Mouse (Mus musculus) liver, embryonic 14.5 days (tissue): ENCODE results near the gene Tmed8. TPM values are rescaled to one million over a fixed set of nuclear protein-coding genes. Genes with fewer than 3 reads are reported as not detected.

Experiments used
- ATAC-seq: fragments of 200-750 bp; cut with Nextera tagmentation; 2 replicates; pipeline ENCODE4 v1.8.0; 2017; ENCODE audit warnings: moderate number of reproducible peaks, mild to moderate bottlenecking, moderate library complexity; ENCODE audit not compliant: insufficient read depth
- DNase-seq, 3 experiments: peaks; one replicate each; pipeline ENCODE4 v3.0.0-alpha.2; 2012 to 2013; ENCODE audit warnings: low read depth in 3 of 3, low spot score in 3 of 3
- H3K27ac ChIP-seq: fragments of 300-500 bp; sonication (generic); 2 replicates; pipeline ENCODE4 v1.5.1; 2014; ENCODE audit warnings: moderate library complexity, mild to moderate bottlenecking, control low read depth, inconsistent platforms
- H3K27me3 ChIP-seq: fragments of 300-500 bp; sonication (generic); 2 replicates; pipeline ENCODE4 v1.6.1; 2014; ENCODE audit warnings: mild to moderate bottlenecking, low read length, moderate library complexity; ENCODE audit not compliant: control insufficient read depth, insufficient read depth
- H3K36me3 ChIP-seq: fragments of 300-500 bp; sonication (generic); replicated peaks from 2 replicates; pipeline ENCODE4 v1.6.1; 2014; ENCODE audit warnings: low read depth; ENCODE audit not compliant: control insufficient read depth, insufficient read depth
- H3K4me1 ChIP-seq, 2 experiments: fragments of 200-500 bp in 1 of 2; fragments of 300-500 bp in 1 of 2; sonication (generic) in 1 of 2; replicated peaks; 2 replicates each; pipeline ENCODE4 v1.6.1; 2012 to 2014; ENCODE audit warnings: antibody characterized with exemption in 1 of 2, inconsistent platforms in 1 of 2, low read length in 1 of 2; ENCODE audit not compliant: control insufficient read depth in 2 of 2, insufficient read depth in 2 of 2
- H3K4me2 ChIP-seq: fragments of 300-500 bp; sonication (generic); 2 replicates; pipeline ENCODE4 v1.6.1; 2014; ENCODE audit warnings: low read depth, mild to moderate bottlenecking, control low read depth, moderate library complexity
- H3K4me3 ChIP-seq, 2 experiments: fragments of 200-500 bp in 1 of 2; fragments of 300-500 bp in 1 of 2; sonication (generic) in 1 of 2; 2 replicates each; pipeline ENCODE4 v1.5.1; 2012 to 2014; ENCODE audit warnings: low read depth in 2 of 2, low read length in 2 of 2, mild to moderate bottlenecking in 2 of 2, control low read depth in 1 of 2, inconsistent platforms in 1 of 2, moderate library complexity in 1 of 2; ENCODE audit not compliant: insufficient read depth in 1 of 2
- H3K9ac ChIP-seq: fragments of 300-500 bp; sonication (generic); replicated peaks from 2 replicates; pipeline ENCODE4 v1.6.1; 2014; ENCODE audit warnings: mild to moderate bottlenecking, control low read depth, moderate library complexity
- H3K9me3 ChIP-seq: fragments of 300-500 bp; sonication (generic); 2 replicates; pipeline ENCODE4 v1.6.1; 2016; ENCODE audit warnings: low read length, mixed read lengths; ENCODE audit not compliant: control insufficient read depth
- CTCF ChIP-seq: IDR thresholded peaks from 2 replicates; pipeline ENCODE4 v1.5.1; 2016; ENCODE audit warnings: antibody characterized with exemption, low read depth, control low read depth
- EP300 ChIP-seq: IDR thresholded peaks from 2 replicates; pipeline ENCODE4 v1.6.1; 2016; ENCODE audit warnings: antibody characterized with exemption, low read depth
- WGBS: fragments of 180-500 bp; shearing (Covaris S2); extraction: QIAGEN DNeasy Blood & Tissue Kit; methylation state at CpG from one replicate; pipeline ENCODE4 v1.1.7; 2014; ENCODE audit not compliant: insufficient replicate concordance; 5-methylcytosine and 5-hydroxymethylcytosine counted together
- polyA plus RNA-seq, 2 experiments: library from polyadenylated mRNA; depleted of rRNA in 1 of 2; stranded (reverse) in 1 of 2; unstranded in 1 of 2; fragments of >200 nt; fragmentation: Nextera tagmentation in 1 of 2; extraction: Ambion mirVana in 1 of 2; gene quantifications; 2 replicates each; pipeline versions ENCODE4 v1.2.1 to v1.2.3; 2012 to 2014

Gene Tmed8
- polyA plus RNA-seq, 2 experiments: 0.50 to 0.80 TPM

DNA sequence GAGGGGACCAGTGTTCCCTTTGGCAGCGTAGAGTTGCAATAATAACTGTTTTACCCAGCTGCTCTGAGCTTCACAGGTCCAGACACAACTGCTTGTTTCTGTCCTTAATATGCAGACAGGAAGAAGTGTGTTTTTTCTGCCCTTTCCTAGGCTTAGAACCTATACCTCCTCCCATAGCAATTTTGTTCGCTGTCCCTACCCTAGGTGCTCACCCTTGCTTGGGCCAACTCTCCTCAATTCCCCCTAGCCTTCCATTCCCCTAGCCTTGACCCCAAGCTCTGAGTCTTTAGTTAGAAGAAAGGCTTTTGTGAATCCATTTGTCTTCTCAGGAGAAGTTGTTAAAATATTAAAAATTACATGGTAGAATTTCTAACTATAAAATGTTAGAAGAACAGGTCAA lies 61.5 kb downstream of the Tmed8 start:
- DNase-seq (no peak), ATAC-seq (no peak)
- no peak overlapping the region for H3K27ac ChIP-seq
- H3K27me3 ChIP-seq: no peaks in the 10 kb centered on the region
- H3K36me3 ChIP-seq: no peaks in the 10 kb centered on the region
- no peak overlapping the region for H3K4me3 ChIP-seq
- H3K9ac ChIP-seq: no peak overlapping the region
- H3K4me2 ChIP-seq: no peak overlapping the region
- TF ChIP-seq CTCF (no peak), EP300 (no peak)
- H3K4me1 ChIP-seq: 0 out of 4 replicates have a peak, but pooled peaks cover 0 to 1% of the 10 kb centered on the region in 2 experiments
- 73% methylated on average over 1 of the region's 2 CpGs for WGBS
- H3K9me3 ChIP-seq: no peaks in the 10 kb centered on the region

DNA sequence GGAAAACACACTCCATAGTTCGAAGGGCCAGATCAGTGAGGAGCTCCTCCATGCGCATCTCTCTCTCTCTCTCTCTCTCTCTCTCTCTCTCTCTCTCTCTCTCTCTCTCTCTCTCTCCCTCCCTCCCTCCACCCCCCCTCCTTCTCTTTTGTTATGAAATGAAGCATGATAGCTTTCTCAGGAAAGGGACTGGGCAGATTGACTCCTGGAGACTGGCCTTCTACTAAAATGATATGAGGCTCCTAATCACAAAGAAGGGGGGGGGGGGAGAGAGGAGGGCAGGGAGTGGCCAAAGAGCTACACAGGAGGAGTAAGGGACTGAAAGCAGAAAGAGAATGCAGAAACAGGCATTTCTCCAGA lies 61.9 kb downstream of the Tmed8 start:
- Histone ChIP-seq H3K9ac (no peak overlapping the region), H3K36me3 (no peaks in the 10 kb centered on the region), H3K9me3 (no peaks in the 10 kb centered on the region), H3K27me3 (no peaks in the 10 kb centered on the region), H3K27ac (no peak overlapping the region), H3K4me2 (no peak overlapping the region), H3K4me1 (0 out of 4 replicates have a peak, but pooled peaks cover 0 to 1% of the 10 kb centered on the region in 2 experiments), H3K4me3 (no peak overlapping the region)
- WGBS: 80% methylated on average over 2 of the region's 2 CpGs
- DNase-seq (no peak), ATAC-seq (no peak)
- no peak for TF ChIP-seq CTCF
- TF ChIP-seq EP300: no peak

DNA sequence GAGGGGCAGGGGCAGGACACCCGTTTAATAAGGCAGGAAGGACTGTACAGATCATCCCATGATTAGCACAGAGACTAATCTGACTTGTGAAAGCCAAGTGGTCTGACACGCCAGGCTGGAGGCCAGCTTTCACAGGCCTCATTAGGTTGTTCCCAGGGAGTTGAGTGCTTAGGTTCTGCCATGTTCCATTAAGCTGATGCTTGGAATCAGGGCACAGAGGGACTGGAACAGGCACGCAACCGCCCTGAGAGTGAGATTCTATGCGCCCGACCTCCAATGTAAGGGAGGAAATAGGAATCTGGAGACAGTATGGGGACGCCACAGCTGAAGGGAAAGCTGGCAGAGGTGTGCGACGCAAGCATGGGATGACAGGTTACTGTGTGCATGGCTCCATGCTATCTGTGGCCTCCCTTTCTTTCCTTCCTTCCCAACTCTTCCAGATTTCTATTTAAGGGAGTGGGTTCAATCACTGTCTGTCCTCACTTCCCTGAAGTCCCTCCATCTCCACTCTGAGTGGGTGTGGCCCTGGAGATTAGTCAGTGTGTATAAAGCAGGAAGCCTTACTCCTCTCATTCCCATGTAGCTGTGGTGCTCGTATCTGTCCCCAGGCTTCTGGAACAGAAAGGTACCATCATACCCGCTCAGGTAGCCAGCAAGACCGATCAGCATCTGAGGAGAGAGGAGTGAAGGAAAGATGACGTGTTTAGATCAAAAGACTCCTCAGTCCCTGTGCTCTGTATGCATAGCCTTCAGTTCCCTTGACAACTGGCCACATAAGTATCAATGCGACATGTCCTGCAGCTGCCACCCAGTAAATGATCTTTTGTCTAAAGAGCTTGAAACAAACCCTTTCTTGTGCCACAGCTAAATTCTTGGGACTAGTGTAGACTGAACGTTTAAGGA lies 62.6 kb downstream of the Tmed8 start:
- 0 out of 4 replicates have a peak, but pooled peaks cover 0 to 1% of the 10 kb centered on the region in 2 experiments for H3K4me1 ChIP-seq
- H3K27me3 ChIP-seq: no peaks in the 10 kb centered on the region
- H3K9ac ChIP-seq: no peak overlapping the region
- H3K4me2 ChIP-seq: no peak overlapping the region
- no peak for TF ChIP-seq EP300
- TF ChIP-seq CTCF: no peak
- DNase-seq (no peak), ATAC-seq (no peak)
- H3K27ac ChIP-seq: no peak overlapping the region
- H3K4me3 ChIP-seq: no peak overlapping the region
- H3K36me3 ChIP-seq: no peaks in the 10 kb centered on the region
- H3K9me3 ChIP-seq: no peaks in the 10 kb centered on the region
- 71% methylated on average over 15 of the region's 15 CpGs for WGBS

DNA sequence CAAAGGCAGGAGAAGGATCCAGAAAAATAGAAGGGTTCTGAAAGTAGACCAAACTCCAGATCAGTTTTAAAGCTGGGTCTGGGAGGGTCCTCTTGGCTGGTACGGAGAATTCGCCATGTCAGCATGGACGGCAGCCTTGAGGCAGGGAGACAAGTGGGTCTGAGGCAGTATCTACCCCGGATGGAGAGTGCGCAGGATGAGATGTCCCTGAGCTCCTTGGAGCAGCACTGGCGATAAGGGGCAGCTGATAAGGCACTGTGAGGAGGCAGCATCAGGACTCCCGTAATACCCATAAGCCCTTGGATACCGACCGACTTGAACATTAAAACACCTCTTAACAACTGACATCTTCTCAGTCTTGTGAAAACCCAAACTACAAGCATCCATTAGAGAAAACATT lies 67.5 kb downstream of the Tmed8 start:
- WGBS: 47% methylated on average over 9 of the region's 9 CpGs
- no peak overlapping the region for H3K4me2 ChIP-seq
- DNase-seq: no peak
- H3K4me1 ChIP-seq: peaks cover 0 to 5% of the 10 kb centered on the region in 2 experiments; a peak in 1 of 4 replicates
- H3K36me3 ChIP-seq: no peaks in the 10 kb centered on the region
- H3K27ac ChIP-seq: no peak overlapping the region
- TF ChIP-seq EP300 (no peak), CTCF (no peak)
- H3K9me3 ChIP-seq: no peaks in the 10 kb centered on the region
- no peak for ATAC-seq
- H3K4me3 ChIP-seq: no peak overlapping the region
- H3K27me3 ChIP-seq: no peaks in the 10 kb centered on the region
- H3K9ac ChIP-seq: no peak overlapping the region

DNA sequence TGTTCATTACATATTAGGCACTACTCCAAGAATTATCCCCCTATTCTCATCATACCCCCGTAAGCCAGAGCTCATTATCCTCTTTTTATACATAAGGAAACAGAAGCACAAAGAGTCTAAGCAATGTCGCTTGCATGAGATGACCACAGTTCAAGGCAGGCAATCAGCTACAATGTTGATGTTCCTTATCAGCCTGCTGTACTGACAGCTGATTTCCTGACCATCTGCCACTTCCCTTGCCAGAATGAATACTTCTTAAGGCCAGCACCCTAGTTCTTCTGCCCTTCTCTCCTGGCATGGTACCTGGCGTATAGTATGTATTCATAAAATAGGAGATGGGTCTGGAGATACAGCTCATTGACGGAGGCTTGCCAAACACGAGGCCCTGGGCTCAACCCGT lies 68.0 kb downstream of the Tmed8 start:
- ATAC-seq (no peak), DNase-seq (no peak)
- Histone ChIP-seq H3K27ac (no peak overlapping the region), H3K9ac (no peak overlapping the region), H3K9me3 (no peaks in the 10 kb centered on the region), H3K36me3 (no peaks in the 10 kb centered on the region), H3K4me3 (no peak overlapping the region), H3K4me2 (no peak overlapping the region), H3K27me3 (no peaks in the 10 kb centered on the region), H3K4me1 (peaks cover 0 to 5% of the 10 kb centered on the region in 2 experiments; a peak in 1 of 4 replicates)
- TF ChIP-seq EP300 (no peak), CTCF (no peak)
- WGBS: 45% methylated on average over 6 of the region's 6 CpGs
